Mouse (Mus musculus) spleen, postnatal 4 days (tissue): ENCODE results near the gene Gprc5d.

Experiments
- DNase-seq, 2 experiments: peaks; one replicate each; pipeline ENCODE4 v3.0.0; 2022; ENCODE audit warnings: low spot score in 2 of 2

The Gprc5d gene

GRCm38 (mm10) chr6:135118183-135118582 lies at the start of gene Gprc5d:
Gene Gprc5d (minus strand): TSS chr6:135118283.
- DNase-seq: no peak

- peak in 1 of 2 experiments; percentile 35 for DNase-seq
Observed at GRCm38 (mm10) chr6:135166712-135167111, 48.6 kb upstream of the Gprc5d start.

GRCm38 (mm10) chr6:135166262-135166661 lies 48.2 kb upstream of the Gprc5d start:
- no peak for DNase-seq

- peak in 1 of 2 experiments; percentile 65 for DNase-seq
Observed at GRCm38 (mm10) chr6:135165706-135166105, 47.6 kb upstream of the Gprc5d start.

DNA sequence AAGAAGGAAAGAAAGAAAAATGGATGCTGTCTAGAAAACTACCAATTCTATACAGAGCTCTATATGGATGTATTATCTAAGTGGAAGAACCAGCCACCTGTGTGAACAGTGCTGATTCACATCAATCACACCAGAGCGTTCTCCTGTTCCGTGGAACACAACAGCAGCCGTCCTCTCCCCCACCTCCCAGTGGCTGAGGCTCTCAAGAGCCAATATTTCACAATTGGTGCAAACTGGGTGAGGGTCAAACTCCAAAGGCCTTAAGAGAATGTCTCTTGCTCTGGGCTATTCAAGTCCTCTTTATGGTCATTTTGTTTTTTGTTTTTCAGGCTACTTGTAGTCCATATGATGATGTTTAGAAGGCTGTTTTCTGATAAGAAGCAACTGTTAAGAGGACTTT lies 47.1 kb upstream of the Gprc5d start:
- DNase-seq: no peak

GRCm38 (mm10) chr6:135162861-135163260 lies 44.8 kb upstream of the Gprc5d start:
- no peak for DNase-seq

DNA sequence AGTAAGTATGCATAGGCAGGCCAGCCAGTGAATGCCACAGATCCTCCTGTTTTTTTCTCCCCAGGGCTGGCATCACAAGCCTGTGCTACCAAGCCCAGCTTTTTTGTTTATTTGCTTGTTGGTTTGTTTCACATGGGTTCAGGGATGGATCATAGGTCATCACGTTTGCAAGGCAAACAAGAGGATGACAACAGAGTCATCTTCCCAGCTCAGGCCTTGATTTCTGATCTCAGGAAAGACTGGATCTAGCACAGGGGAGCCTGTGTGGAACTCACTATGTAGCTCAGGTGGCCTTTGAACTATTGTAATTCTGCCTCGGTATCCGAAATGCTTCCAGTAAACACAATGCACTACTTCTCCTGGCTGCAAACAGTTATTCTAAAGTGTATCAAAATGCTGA lies 44.2 kb upstream of the Gprc5d start:
- DNase-seq: no peak

GRCm38 (mm10) chr6:135161356-135161755 lies 43.3 kb upstream of the Gprc5d start:
- no peak for DNase-seq

DNA sequence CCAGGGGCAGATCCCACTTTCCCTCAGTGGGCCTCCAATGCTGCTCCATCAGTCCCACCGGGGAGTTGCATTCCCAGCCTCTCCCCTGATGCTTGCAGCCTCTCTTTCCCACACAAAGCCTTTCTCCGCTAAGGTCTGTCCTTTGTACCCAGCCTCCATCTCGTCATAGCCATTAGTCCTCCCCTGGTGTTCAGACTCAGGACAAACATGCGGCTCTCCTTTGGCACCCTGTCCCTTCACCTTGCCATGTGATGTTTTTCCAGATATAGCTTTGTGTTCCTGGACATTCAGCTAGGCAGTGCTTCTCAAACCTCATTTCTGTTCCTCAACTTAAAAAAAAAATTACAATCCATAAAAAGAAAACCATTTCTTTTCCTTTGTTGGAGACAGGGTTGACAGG lies 40.4 kb upstream of the Gprc5d start:
- no peak for DNase-seq

- no peak for DNase-seq
Observed at GRCm38 (mm10) chr6:135157496-135157895, 39.4 kb upstream of the Gprc5d start.

- DNase-seq: no peak
Observed at GRCm38 (mm10) chr6:135156597-135156996, 38.5 kb upstream of the Gprc5d start.

DNA sequence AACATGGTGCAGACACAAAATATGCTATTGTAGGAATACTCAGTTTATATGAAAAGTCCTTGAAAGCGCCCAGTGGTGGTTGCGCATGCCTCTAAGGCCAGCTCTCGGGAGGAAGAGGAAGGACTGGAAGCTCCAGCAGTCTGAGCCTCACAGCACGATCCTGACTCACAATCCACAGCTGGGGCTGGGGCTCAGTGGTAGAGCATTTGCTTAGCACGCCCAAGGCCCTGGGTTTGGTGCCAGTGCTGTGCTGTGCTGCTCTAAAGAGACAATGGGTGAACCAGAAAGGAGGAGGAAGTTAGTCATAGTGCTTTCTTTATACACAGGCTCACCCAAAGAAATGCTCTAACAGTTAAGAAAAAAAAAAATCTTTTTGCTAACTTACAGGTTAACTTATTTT lies 35.6 kb upstream of the Gprc5d start:
- no peak for DNase-seq

- no peak for DNase-seq
Observed at GRCm38 (mm10) chr6:135150311-135150710, 32.2 kb upstream of the Gprc5d start.

DNA sequence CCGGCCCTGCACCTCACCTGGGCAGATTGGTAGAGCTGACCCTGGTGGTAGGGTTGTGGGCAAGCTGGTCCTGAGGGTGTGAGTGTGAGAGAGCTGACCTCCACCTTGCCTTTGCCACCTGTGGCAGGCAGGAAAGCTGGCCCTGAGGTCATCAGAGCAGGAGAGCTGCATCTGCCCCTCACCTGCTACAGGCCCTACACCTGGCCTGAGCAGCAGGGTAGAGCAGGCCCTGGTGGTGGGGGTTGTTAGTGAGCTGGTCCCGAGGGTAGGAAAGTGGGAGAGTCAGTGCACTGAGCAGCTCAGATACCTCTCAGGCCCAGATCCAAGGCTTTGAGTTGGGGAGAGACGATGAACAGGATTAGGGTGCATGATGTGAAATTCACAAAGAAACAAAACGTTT lies 31.6 kb upstream of the Gprc5d start:
- no peak for DNase-seq

- no peak for DNase-seq
Observed at GRCm38 (mm10) chr6:135149175-135149574, 31.1 kb upstream of the Gprc5d start.

DNA sequence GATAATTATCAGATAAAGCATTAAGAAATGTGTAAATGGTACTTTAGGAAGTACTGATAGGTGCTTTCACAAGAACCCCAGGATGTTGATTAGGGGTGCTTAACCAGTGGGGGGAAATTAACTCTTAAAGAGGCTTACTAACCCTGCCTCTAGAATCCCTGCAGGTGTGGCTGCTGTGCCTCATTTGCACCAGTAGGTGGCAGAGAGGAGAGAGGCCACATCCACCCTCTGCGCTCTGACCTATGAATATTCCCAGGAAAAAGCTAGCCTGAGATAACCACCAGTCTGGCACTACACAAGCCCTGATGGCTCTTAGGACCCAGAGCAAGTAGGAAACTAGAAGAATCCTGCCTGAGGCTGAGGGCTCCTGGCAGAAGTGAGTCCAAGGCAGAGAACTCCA lies 30.4 kb upstream of the Gprc5d start:
- DNase-seq: no peak

- no peak for DNase-seq
Observed at GRCm38 (mm10) chr6:135145976-135146375, 27.9 kb upstream of the Gprc5d start.

- DNase-seq: no peak
Observed at GRCm38 (mm10) chr6:135144516-135144915, 26.4 kb upstream of the Gprc5d start.

DNA sequence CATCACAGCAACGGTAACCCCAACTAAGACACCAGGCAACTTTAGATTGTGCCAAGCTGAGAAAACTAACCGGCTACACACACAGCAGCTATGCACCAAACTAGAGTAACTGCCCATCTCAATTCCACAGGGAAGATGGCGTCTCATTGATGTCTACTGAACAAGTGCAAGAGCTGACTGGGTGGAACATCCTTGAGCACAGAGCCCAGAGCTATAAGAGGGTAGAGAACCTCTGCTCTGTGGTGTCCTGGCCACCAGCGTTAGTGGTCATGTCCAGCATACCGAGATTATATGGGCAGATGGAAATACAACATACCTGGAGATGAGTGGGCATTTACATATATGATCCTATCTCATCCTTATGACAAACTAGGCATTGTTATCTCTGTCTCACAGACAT lies 25.1 kb upstream of the Gprc5d start:
- no peak for DNase-seq

DNA sequence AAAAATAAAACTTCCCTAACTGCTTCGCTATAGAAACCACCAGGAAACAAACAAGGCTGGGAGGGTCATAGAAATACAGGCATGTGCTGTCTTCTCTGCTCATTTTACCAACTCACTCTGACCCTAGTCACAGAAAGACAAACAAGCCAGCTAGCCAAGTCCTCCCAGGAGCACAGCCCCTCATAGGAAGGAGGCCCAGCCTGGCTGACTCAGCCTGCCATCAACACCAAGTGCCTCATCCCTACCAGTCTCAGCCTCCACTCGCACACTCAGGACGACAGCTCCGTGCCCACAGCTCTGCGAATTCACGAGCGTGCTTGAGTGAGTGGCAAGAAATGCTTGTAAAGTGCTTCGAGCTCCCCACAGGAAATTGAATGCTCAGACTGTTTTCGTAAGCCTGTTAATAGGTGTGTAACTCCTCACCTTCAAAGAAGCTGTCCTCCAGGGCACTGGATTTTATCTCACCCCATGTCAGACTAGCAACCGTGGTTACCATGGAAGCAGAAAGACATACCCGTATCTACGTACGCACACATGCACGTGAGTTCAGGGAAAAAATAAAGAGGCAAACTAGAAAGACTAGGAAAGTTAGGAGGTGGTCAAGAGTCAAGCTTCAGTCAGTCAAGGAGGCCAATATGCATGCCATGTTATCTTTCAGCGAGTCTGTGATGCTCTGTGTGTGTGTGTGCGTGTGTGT lies 23.5 kb upstream of the Gprc5d start:
- DNase-seq: no peak

DNA sequence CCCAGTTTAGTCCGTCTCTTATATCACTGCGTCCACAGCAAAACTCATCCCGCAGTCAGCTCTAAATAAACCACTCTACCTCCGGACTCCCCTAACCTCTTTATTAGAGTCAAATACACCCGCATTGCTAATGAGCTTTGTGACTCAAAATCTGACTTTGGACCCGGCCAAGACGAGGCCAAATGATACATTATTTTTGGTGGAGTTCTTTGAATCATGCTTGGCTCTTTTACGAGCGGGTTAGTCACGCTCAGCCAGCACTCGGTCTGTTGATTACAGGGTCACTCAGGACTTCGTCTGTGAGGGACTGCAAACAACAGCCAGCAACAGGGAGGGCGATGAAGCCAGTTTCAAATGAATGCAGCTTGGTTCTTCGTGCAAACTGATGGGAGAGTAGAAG lies 20.7 kb upstream of the Gprc5d start:
- DNase-seq: no peak

DNA sequence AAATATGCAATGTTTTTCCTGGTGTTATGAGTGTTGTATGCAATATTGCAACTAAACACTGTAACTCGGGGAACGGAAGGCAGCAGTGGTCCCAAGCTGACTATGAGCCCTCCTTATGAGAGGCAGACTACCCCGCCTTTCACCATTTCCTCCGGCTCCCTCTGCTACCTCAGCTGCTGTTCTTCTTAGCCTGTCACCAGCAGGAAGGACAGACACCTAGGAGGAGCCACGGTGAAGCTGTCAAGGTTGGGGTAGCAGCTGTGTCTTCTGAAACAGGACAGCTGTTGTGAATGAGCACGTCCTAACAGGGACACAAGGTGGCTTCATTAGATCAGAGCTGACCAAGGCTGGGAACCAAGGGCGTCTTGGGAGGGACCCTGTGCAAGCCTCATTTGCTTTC lies 20.1 kb upstream of the Gprc5d start:
- DNase-seq: no peak

DNA sequence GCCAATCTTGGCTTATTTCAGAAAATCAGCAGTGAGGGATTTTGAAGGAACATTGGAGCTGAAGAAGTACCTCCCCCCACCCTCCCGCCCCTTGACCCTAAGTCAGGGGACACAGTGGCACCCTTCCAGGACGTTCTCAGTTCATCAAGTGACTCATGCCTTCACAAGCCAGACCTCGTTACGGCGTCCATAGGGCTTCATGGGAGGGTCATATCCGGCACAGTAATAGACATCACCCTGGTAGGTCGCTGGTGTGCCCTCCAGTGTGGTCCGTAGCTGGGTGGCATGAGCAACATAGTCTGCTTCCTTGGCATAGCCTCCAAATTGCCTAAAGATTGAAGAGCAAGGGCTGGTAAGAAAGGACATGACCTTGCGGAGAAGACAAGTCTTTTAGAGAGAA lies 19.7 kb upstream of the Gprc5d start:
- no peak for DNase-seq
